Mouse (Mus musculus): ENCODE measurements at regions not wholly inside any gene's neighbourhood (a gene's known extent, or its start where the extent isn't known, plus 50 kb on each side); places are given as distances from the start of the nearest gene placed in this dataset.

DNA sequence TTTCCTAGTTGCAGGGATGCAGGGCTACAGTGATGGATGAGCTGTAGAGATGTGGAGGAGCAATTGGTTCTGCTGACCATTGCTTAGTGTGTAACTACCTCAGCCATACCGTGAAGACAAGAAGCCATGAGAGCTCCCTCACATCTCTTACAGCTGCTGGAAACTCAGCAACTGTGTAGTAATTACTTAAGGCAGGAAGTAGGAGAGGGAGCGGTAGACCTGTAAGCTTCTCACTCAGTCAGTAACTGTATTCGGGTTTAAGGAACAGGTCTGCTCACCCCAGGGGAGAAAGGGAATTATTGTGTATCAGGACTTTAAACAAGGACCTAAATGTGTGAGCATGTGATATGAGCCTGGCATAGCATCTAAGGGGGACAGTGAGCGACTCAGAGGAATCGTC lies 788.6 kb downstream of the Tmem114 start:
- Histone ChIP-seq H3K4me1 (ENCODE audit: control insufficient read depth, insufficient read depth, low read length) (no peaks in the 10 kb centered on the region), H3K27ac (ENCODE audit: insufficient read depth, low read depth, low read length) (no peak overlapping the region), H3K4me3 (ENCODE audit: insufficient read depth, low read length) (no peak overlapping the region)
- TF ChIP-seq POLR2A (IDR thresholded peaks at IDR 0.05; ENCODE audit: borderline replicate concordance, low read depth, low read length) (no peak), CTCF (IDR thresholded peaks at IDR 0.05; ENCODE audit: low read depth, low read length) (no peak)

DNA sequence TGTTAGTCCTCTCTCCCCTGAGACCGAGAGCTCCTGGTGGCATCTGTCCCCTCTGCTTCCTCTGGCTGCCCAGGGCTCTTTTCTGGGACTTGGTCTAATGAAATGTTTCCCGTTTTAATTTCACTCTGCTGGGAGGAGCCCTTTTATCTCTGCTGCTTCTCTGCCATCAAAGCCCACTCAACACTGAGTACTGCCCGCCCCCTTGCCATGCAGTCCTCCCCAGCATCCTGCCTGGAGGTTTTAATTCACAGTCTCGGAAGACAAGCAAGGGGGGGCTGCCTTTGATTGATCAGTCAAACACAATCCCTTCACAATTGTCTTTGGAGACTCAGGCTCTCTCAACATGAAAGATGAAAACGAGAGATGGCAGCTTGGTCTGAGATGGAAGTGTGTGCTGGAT lies 792.5 kb downstream of the Tmem114 start:
- no peak for TF ChIP-seq CTCF (IDR thresholded peaks at IDR 0.05; ENCODE audit: low read depth, low read length)
- TF ChIP-seq POLR2A (IDR thresholded peaks at IDR 0.05; ENCODE audit: borderline replicate concordance, low read depth, low read length), result no peak
- no peak overlapping the region for H3K4me3 ChIP-seq (ENCODE audit: insufficient read depth, low read length)
- H3K4me1 ChIP-seq (ENCODE audit: control insufficient read depth, insufficient read depth, low read length), result no peaks in the 10 kb centered on the region
- H3K27ac ChIP-seq (ENCODE audit: insufficient read depth, low read depth, low read length), result no peak overlapping the region

DNA sequence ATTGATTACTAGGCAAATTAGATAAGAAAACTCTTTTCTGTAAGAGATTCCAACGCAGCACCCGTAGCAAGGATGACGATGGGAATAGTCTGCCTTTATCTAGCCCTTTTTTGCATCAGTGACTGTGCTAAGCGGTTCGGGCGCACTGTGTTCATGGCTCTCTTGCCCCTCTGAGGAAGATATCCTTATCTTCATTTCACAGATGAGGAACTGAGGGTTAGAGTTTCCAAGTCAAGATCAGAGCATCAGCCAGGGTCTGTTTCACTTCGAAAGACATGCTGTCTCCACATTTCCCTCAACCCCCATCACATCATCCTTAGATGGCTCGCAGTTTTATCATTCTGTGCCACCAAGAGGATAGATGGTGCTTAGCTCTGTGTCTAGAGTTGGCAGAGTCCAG lies 796.6 kb downstream of the Tmem114 start:
- H3K4me1 ChIP-seq (ENCODE audit: control insufficient read depth, insufficient read depth, low read length), result no peaks in the 10 kb centered on the region
- no peak overlapping the region for H3K4me3 ChIP-seq (ENCODE audit: insufficient read depth, low read length)
- no peak overlapping the region for H3K27ac ChIP-seq (ENCODE audit: insufficient read depth, low read depth, low read length)
- TF ChIP-seq POLR2A (IDR thresholded peaks at IDR 0.05; ENCODE audit: borderline replicate concordance, low read depth, low read length) (no peak), CTCF (IDR thresholded peaks at IDR 0.05; ENCODE audit: low read depth, low read length) (no peak)

DNA sequence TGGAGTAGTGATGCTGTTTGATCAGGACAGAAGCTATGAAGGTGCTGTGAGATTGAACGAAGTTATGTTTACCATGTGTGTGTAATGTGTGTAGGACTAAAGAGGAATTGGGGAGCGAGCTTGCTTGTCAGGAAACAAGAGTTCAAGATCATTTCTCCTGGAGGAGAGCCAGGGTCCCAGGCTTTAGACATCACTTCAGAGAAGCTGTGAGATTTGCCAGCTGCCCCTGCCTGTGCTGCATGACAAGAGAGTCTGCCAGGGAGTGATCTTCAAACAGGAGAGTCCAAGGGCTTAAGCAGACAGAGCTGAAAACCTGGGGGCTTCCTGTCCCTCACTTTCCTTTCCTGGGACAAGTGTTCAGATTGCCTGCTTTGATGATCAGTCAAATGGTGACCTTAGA lies 818.3 kb downstream of the Tmem114 start:
- H3K4me3 ChIP-seq (ENCODE audit: insufficient read depth, low read length), result no peak overlapping the region
- H3K4me1 ChIP-seq (ENCODE audit: control insufficient read depth, insufficient read depth, low read length), result peaks cover 10% of the 10 kb centered on the region
- no peak overlapping the region for H3K27ac ChIP-seq (ENCODE audit: insufficient read depth, low read depth, low read length)
- TF ChIP-seq POLR2A (IDR thresholded peaks at IDR 0.05; ENCODE audit: borderline replicate concordance, low read depth, low read length) (no peak), CTCF (IDR thresholded peaks at IDR 0.05; ENCODE audit: low read depth, low read length) (no peak)

DNA sequence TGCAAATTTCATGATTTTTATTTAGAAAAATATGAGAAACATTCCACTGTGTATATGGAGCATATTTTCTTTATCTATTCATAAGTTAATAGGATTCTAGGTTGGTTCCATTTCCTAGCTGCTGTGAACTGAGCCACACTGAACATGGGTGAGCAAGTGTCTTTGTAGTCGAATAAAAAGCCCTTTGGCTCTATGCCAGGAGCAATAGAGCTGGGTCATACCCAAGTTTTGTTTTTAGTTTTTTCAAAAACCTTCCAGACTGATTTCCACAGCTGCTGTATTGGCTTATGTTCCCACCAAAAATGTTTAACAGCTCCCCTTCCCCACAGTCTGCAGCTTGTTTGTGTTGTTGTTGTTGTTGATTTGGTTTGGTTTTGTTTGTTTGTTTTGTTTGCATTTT lies 822.5 kb downstream of the Tmem114 start:
- Histone ChIP-seq H3K4me3 (ENCODE audit: insufficient read depth, low read length) (no peak overlapping the region), H3K4me1 (ENCODE audit: control insufficient read depth, insufficient read depth, low read length) (peaks cover 8% of the 10 kb centered on the region), H3K27ac (ENCODE audit: insufficient read depth, low read depth, low read length) (no peak overlapping the region)
- TF ChIP-seq POLR2A (IDR thresholded peaks at IDR 0.05; ENCODE audit: borderline replicate concordance, low read depth, low read length), result no peak
- TF ChIP-seq CTCF (IDR thresholded peaks at IDR 0.05; ENCODE audit: low read depth, low read length), result no peak

DNA sequence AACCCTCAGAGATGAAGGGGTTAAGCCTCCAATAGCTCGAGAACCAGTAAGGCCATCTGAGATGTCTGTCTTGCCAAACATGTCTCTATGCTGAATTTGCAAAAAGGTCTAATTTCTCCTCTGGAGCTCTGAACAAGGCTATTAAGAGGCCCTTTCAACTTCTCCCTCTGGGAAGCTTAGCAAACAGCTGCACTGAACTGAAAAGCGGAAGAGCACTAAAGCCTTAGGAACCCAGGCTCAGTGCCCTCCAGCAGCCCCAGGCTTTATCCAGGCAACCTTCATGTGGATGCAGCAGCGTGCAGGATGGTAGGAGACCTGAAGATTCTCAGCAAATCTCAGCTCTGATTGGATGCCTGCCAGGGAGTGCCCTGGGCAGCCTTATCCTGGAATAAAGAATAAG lies 850.1 kb downstream of the Tmem114 start:
- TF ChIP-seq CTCF (IDR thresholded peaks at IDR 0.05; ENCODE audit: low read depth, low read length) (no peak), POLR2A (IDR thresholded peaks at IDR 0.05; ENCODE audit: borderline replicate concordance, low read depth, low read length) (no peak)
- H3K4me1 ChIP-seq (ENCODE audit: control insufficient read depth, insufficient read depth, low read length), result peaks cover 14% of the 10 kb centered on the region
- H3K27ac ChIP-seq (ENCODE audit: insufficient read depth, low read depth, low read length), result peak overlapping the region; percentile 54
- no peak overlapping the region for H3K4me3 ChIP-seq (ENCODE audit: insufficient read depth, low read length)

DNA sequence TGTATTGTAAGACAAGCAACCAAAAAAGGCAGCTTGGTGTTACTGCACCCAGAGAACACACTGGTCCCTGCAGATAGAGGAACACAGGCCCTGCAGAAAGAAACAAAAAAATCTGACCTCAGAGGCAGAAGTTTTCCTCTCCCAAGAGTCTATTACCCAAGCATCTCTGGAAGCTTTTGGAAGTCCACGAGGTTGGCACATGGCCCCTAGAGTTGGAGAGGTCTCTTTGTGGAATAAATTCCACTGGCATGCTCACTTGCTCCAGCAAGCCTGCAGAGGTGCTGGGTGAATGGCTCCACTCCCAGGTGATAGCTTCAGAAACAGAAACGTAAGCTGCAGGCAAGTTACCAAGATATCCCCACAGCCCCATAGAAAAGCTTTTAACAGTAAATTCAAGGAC lies 864.1 kb downstream of the Tmem114 start:
- Histone ChIP-seq H3K27ac (ENCODE audit: insufficient read depth, low read depth, low read length) (peak overlapping the region; percentile 2), H3K4me3 (ENCODE audit: insufficient read depth, low read length) (no peak overlapping the region), H3K4me1 (ENCODE audit: control insufficient read depth, insufficient read depth, low read length) (peaks cover 32% of the 10 kb centered on the region)
- no peak for TF ChIP-seq POLR2A (IDR thresholded peaks at IDR 0.05; ENCODE audit: borderline replicate concordance, low read depth, low read length)
- TF ChIP-seq CTCF (IDR thresholded peaks at IDR 0.05; ENCODE audit: low read depth, low read length), result no peak

DNA sequence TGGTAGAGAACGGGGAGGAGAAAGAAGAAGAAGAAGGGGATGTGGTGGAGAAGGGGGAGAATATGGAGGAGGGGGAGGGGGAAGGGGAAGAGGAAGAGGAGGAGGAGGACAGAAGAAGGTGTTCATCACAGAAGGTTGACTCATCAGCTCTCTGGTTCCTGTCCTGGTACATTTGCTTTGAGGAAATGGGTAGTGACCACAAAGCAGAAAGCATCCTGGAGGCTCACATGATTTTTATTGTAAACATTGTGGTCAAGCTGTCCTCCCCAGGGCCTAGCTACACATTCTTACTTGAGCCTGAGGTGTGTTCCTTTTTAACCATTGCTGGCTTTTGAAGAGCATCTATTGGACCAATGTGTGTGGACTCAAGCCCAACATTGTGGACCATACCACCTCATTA lies 865.8 kb downstream of the Tmem114 start:
- H3K4me3 ChIP-seq (ENCODE audit: insufficient read depth, low read length), result no peak overlapping the region
- H3K27ac ChIP-seq (ENCODE audit: insufficient read depth, low read depth, low read length), result peak overlapping the region; percentile 86
- TF ChIP-seq POLR2A (IDR thresholded peaks at IDR 0.05; ENCODE audit: borderline replicate concordance, low read depth, low read length) (no peak), CTCF (IDR thresholded peaks at IDR 0.05; ENCODE audit: low read depth, low read length) (no peak)
- peaks cover 37% of the 10 kb centered on the region for H3K4me1 ChIP-seq (ENCODE audit: control insufficient read depth, insufficient read depth, low read length)

DNA sequence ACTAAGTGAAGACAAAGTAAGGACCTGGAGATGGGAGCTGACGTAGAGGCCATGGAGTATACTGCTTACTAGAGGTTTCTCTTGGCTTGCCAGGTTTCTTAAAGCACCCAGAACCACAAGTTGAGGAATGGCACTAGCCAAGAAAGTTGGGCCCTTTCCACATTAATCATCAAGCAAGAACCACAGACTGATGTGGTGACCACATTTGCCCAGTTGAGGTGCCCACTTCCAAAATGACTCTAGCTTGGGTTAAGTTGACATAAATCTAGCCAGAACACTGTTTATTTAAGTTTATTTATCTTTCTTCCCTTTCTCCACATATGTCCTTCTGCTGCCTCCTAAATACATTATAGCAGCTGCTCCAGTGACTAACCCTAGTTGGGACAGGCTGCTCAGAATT lies 866.3 kb downstream of the Tmem114 start:
- Histone ChIP-seq H3K27ac (ENCODE audit: insufficient read depth, low read depth, low read length) (peak overlapping the region; percentile 66), H3K4me1 (ENCODE audit: control insufficient read depth, insufficient read depth, low read length) (peaks cover 37% of the 10 kb centered on the region), H3K4me3 (ENCODE audit: insufficient read depth, low read length) (no peak overlapping the region)
- TF ChIP-seq POLR2A (IDR thresholded peaks at IDR 0.05; ENCODE audit: borderline replicate concordance, low read depth, low read length), result no peak
- no peak for TF ChIP-seq CTCF (IDR thresholded peaks at IDR 0.05; ENCODE audit: low read depth, low read length)

DNA sequence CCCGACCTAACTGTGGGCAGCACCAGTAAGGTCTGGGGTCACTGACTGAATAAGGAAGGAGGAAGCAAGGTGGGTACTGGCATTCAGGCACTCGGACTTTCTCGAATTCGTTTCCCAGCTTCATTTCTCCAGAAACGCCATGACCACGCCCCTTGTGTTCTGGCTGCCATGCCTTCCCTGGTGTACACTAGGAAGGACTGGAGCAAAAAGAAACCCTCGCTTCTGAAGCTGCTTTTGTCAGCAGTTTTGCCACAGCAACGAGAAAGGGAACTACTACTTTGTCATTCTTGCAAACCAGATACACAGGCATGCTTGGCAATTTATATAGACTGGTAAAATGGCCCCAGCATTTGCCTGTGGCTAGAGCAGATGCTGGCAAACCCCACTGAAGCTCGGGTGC lies 869.0 kb downstream of the Tmem114 start:
- TF ChIP-seq POLR2A (IDR thresholded peaks at IDR 0.05; ENCODE audit: borderline replicate concordance, low read depth, low read length), result no peak
- no peak for TF ChIP-seq CTCF (IDR thresholded peaks at IDR 0.05; ENCODE audit: low read depth, low read length)
- Histone ChIP-seq H3K4me1 (ENCODE audit: control insufficient read depth, insufficient read depth, low read length) (peaks cover 34% of the 10 kb centered on the region), H3K27ac (ENCODE audit: insufficient read depth, low read depth, low read length) (peak overlapping the region; percentile 81), H3K4me3 (ENCODE audit: insufficient read depth, low read length) (no peak overlapping the region)

DNA sequence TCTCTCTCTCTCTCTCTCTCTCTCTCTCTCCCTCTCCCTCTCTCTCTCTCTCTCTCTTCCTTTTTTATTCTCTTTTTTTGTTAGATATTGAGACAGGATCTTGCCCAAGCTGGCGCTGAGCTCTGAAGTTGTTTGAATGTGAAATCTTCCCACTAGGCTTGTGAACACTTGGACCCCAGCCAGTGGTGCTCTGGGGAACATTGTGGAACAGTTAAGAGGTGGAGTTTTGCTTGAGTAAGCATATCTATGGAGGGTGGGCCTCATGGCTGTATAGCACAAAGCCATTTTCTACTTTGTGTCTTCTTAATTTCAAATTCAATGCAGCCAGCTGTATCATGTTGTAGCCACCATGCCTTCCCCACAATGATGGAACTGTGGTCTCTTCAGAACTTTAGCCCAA lies 875.4 kb downstream of the Tmem114 start:
- TF ChIP-seq CTCF (IDR thresholded peaks at IDR 0.05; ENCODE audit: low read depth, low read length), result no peak
- TF ChIP-seq POLR2A (IDR thresholded peaks at IDR 0.05; ENCODE audit: borderline replicate concordance, low read depth, low read length), result no peak
- H3K4me3 ChIP-seq (ENCODE audit: insufficient read depth, low read length), result no peak overlapping the region
- H3K4me1 ChIP-seq (ENCODE audit: control insufficient read depth, insufficient read depth, low read length), result peaks cover 23% of the 10 kb centered on the region
- no peak overlapping the region for H3K27ac ChIP-seq (ENCODE audit: insufficient read depth, low read depth, low read length)
